Mouse (Mus musculus) midbrain, embryonic 10.5 days (tissue): Measurements from ENCODE around the gene Lrp5. TPM values are rescaled to one million over a fixed set of nuclear protein-coding genes. Genes with fewer than 3 reads are reported as not detected.

ENCODE experiments used
- DNase-seq: peaks from one replicate; pipeline ENCODE4 v3.0.0-alpha.2; 2017; ENCODE audit warnings: low spot score
- H3K27ac ChIP-seq: fragments of 300-500 bp; sonication (generic); replicated peaks from 2 replicates; pipeline ENCODE4 v1.5.1; 2016; ENCODE audit warnings: mild to moderate bottlenecking
- H3K27me3 ChIP-seq: fragments of 300-500 bp; sonication (generic); 2 replicates; pipeline ENCODE4 v1.6.1; 2016; ENCODE audit warnings: low read depth, mild to moderate bottlenecking; ENCODE audit not compliant: poor library complexity, severe bottlenecking
- H3K36me3 ChIP-seq: fragments of 300-500 bp; sonication (generic); 2 replicates; pipeline ENCODE4 v1.6.1; 2016; ENCODE audit warnings: mild to moderate bottlenecking, moderate library complexity
- H3K4me1 ChIP-seq: fragments of 300-500 bp; sonication (generic); 2 replicates; pipeline ENCODE4 v1.6.1; 2016
- H3K4me3 ChIP-seq: fragments of 300-500 bp; sonication (generic); 2 replicates; pipeline ENCODE4 v1.5.1; 2016; ENCODE audit warnings: mild to moderate bottlenecking, moderate library complexity
- H3K9me3 ChIP-seq: fragments of 300-500 bp; sonication (generic); replicated peaks from 2 replicates; pipeline ENCODE4 v1.6.1; 2016; ENCODE audit warnings: mild to moderate bottlenecking
- WGBS: fragments of 180-500 bp; shearing (Covaris S2); methylation state at CpG from one replicate; pipeline ENCODE4 v1.1.7; 2016; 5-methylcytosine and 5-hydroxymethylcytosine counted together
- polyA plus RNA-seq: library from polyadenylated mRNA; unstranded; fragments of >200 nt; fragmentation: Nextera tagmentation; extraction: Ambion mirVana; gene quantifications from 2 replicates; pipeline ENCODE4 v1.2.1, GENCODE M21; 2016

Lrp5 gene
- polyA plus RNA-seq, 1 experiment from 2014 or later: 2.5 TPM

DNA sequence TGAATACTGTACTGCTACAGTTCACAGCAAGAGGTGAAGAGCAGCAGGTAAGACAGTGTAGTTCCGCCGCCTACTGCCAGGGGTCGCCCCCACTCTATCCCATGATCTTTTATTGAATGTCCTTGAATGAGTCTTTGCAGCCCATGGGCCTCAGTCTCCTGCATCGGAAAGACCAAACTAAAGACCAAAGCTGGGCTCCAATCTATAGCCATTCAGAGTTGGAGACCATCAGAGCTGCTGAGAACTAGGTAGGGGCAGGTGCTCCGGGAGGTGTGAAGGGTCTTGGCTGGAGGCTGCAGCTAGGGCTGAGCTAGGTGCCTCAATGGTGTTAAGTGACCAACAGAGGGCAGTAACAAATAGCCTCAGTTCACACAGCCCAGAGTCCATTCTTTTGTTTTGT is 62.5 kb downstream of the Lrp5 start:
- peak; percentile 37 for DNase-seq
- no peak overlapping the region for H3K27ac ChIP-seq
- peaks cover 9% of the 10 kb centered on the region for H3K9me3 ChIP-seq
- no peaks in the 10 kb centered on the region for H3K4me1 ChIP-seq
- 77% methylated on average over 5 of the region's 5 CpGs for WGBS
- H3K36me3 ChIP-seq: peaks cover 77% of the 10 kb centered on the region
- H3K27me3 ChIP-seq: no peaks in the 10 kb centered on the region
- H3K4me3 ChIP-seq: no peak overlapping the region

DNA sequence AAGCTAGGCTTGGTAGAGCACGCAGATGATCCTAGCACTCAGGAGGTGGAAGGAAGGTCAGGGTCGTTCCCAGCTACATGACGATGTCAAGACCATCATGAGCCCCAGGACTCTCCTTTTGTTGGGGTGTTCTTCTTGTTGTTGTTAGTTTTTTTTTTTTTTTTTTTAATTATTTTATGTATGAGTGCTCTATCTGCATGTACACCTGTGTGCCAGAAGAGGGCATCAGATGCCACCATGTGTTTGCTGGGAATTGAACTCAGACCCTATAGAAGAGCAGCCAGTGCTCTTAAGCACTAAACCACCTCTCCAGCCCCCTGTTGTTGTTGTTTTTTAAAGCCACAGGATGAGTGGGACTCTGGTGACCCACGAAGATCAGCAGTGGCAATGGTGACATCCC is 63.1 kb downstream of the Lrp5 start:
- Histone ChIP-seq H3K4me3 (no peak overlapping the region), H3K4me1 (no peaks in the 10 kb centered on the region), H3K27ac (no peak overlapping the region), H3K27me3 (no peaks in the 10 kb centered on the region), H3K9me3 (peaks cover 9% of the 10 kb centered on the region), H3K36me3 (peaks cover 77% of the 10 kb centered on the region)
- WGBS: 97% methylated on average over 4 of the region's 4 CpGs
- DNase-seq: no peak

DNA sequence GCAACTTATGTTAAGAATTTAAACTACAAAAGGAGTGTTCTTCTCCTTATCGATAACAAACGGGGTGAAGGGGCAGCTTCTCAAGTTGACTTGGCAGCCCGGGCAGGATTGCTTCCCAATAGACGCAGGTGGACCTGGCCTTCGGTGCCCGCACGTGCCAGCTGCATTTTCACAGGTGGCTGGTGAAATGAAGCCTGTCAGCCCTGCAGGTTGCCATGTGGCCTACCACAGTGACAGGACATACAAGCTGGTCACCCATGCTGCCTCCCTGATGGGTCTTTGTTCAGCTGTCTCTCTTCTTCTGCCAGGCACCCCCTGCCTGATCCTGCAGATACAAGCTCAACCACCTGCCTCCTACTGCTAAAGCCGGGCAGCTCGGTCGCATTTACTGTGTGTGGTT is 65.5 kb downstream of the Lrp5 start:
- no peaks in the 10 kb centered on the region for H3K4me1 ChIP-seq
- H3K36me3 ChIP-seq: peaks cover 69% of the 10 kb centered on the region
- no peaks in the 10 kb centered on the region for H3K27me3 ChIP-seq
- WGBS: 96% methylated on average over 10 of the region's 10 CpGs
- peaks cover 9% of the 10 kb centered on the region for H3K9me3 ChIP-seq
- no peak overlapping the region for H3K27ac ChIP-seq
- no peak for DNase-seq
- no peak overlapping the region for H3K4me3 ChIP-seq

DNA sequence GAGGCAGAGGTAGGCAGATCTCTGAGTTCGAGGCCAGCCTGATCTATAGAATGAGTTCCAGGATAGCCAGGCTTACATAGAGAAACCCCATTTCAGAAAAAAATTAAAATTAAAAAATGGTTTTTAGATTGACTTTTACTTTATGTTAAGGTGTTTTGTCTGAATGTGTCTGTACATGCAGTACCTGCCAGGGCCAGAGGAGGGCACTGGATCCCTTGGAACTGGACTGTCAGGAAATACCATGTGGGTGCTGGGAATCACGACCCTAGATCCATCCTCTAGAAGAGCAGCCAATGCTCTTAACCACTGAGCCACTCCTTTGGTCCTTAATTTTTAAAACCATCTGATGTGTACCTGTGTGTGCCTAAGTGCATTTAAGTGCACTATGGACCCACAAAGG is 67.0 kb downstream of the Lrp5 start:
- WGBS: 85% methylated on average over 2 of the region's 2 CpGs
- no peak overlapping the region for H3K4me3 ChIP-seq
- H3K27ac ChIP-seq: no peak overlapping the region
- peaks cover 9% of the 10 kb centered on the region for H3K9me3 ChIP-seq
- H3K4me1 ChIP-seq: no peaks in the 10 kb centered on the region
- peaks cover 82% of the 10 kb centered on the region for H3K36me3 ChIP-seq
- H3K27me3 ChIP-seq: no peaks in the 10 kb centered on the region
- no peak for DNase-seq

DNA sequence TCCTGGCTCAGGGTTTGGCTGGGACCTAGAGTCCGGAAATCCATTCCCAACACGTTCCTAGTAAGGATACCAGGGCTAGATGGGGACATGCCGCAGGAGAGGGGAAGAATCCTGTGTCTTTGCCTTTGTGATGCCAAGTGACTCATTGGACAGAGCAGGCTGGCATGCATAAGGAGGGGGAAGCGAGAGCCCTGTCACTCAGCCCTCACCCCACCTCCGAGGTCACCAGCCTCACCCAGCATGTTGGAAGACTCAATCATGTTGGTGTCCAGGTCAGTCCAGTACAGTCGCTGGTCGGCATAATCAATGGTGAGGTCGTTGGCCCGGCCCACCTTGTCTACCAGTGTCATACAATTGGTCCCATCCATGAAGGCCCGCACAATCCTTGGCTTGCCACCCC is 72.4 kb downstream of the Lrp5 start:
- 94% methylated on average over 10 of the region's 10 CpGs for WGBS
- H3K4me3 ChIP-seq: no peak overlapping the region
- H3K27ac ChIP-seq: no peak overlapping the region
- H3K36me3 ChIP-seq: peaks cover 83% of the 10 kb centered on the region
- H3K27me3 ChIP-seq: no peaks in the 10 kb centered on the region
- no peaks in the 10 kb centered on the region for H3K4me1 ChIP-seq
- H3K9me3 ChIP-seq: no peaks in the 10 kb centered on the region
- no peak for DNase-seq

DNA sequence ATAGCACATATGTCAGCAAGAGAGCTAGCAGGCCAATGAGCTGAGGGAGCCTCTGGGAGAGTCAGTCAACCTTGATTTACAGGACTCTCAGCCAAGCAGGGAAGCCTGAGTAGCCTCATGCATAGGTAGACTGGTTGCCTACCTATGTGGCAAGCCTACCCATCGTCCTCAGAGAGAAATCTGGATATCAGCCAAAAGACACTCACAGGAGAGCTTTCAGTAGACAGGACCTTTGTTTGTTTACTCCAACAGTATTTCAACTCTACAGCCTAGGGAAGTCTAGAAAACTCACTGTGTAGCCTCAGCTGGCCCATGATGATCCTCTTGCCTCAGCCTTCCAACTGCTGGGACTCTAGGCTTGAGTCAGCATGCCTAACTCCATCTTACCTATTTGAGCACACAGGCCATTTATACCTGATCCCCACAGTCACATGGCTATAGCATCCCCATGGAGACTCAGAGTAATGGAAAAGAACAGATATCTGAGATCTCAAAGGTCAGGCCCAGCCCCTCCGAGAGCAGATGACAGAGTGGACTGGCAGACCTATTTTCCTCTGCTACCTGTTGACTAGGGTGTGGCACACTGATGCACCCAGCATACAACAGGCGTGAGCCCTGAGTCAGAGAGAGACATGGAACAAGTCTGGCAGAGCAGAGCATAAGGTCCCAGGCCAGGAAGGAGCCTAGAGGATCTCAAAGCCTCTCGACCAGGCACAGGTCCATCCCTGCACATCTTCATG is 73.7 kb downstream of the Lrp5 start:
- H3K9me3 ChIP-seq: no peaks in the 10 kb centered on the region
- no peak overlapping the region for H3K27ac ChIP-seq
- WGBS: 89% methylated on average over 4 of the region's 4 CpGs
- H3K36me3 ChIP-seq: peaks cover 72% of the 10 kb centered on the region
- no peaks in the 10 kb centered on the region for H3K4me1 ChIP-seq
- H3K27me3 ChIP-seq: no peaks in the 10 kb centered on the region
- H3K4me3 ChIP-seq: no peak overlapping the region
- no peak for DNase-seq

DNA sequence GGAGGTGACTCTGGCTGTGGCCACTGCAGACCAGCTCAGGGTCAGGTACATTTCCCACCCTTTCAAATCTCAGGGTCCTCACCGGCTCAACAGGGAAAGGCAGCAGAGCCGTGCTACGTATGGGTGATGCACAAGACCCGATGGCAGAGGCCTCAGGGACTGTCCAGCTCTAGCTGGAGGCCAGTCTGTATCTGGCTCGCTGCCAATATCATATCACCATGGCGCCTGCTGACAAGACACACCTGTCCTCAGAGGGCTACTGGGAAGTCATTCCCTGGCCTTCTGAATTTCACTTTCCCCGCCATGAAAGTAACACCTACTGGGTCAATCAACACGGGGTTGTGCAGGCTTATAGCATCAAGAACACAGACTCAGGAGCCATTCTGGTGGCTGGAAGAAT is 74.6 kb downstream of the Lrp5 start:
- peaks cover 66% of the 10 kb centered on the region for H3K36me3 ChIP-seq

DNA sequence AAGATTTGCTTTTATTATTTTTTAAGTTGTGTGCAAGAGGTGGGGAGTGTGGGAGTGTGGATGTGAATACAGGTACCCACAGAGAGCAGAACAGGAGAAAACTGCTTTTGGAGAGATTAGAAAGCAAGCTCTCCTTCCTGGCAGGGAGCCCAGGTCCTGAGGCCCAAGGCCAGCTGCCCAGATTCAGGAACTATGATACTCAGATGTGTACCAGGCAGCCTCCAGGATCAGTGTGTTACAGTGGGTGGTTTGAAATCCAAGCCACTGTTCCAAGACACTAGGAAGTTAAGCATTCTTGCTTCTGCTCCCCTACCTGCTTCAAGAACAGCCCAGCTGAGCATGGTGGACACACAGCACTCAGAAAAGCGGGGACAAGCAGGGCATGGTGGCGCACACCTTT is 75.5 kb downstream of the Lrp5 start:
- WGBS: 97% methylated on average over 2 of the region's 2 CpGs
- Histone ChIP-seq H3K27me3 (no peaks in the 10 kb centered on the region), H3K4me1 (no peaks in the 10 kb centered on the region), H3K36me3 (peaks cover 69% of the 10 kb centered on the region), H3K27ac (no peak overlapping the region), H3K9me3 (no peaks in the 10 kb centered on the region), H3K4me3 (no peak overlapping the region)
- no peak for DNase-seq

More for the DNA sequence above, 74.6 kb downstream of the Lrp5 start:
- H3K9me3 ChIP-seq: no peaks in the 10 kb centered on the region
- 90% methylated on average over 8 of the region's 8 CpGs for WGBS
- H3K27me3 ChIP-seq: no peaks in the 10 kb centered on the region
- H3K4me3 ChIP-seq: no peak overlapping the region
- no peaks in the 10 kb centered on the region for H3K4me1 ChIP-seq
- H3K27ac ChIP-seq: no peak overlapping the region
- no peak for DNase-seq

DNA sequence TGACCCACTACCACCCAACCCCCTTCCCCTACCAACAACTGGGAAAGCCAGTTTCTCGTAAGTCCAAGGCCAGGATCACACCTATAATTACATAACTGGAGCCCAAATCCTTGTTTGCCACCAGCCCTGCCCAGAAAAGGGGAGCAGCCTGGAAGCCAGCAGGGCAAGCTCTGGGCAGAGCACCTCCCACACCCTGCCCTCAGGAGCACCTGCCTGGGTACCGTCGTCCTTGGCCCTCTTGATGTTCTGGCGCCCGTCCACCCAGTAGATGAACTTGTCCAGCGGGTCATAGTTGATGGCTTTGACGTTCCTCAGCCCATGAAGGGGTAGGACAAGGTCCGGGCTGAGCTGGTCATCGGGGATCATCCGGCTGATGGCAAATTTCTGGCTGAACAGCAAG is 76.5 kb downstream of the Lrp5 start:
- Histone ChIP-seq H3K4me3 (no peak overlapping the region), H3K36me3 (peaks cover 68% of the 10 kb centered on the region), H3K27ac (no peak overlapping the region), H3K9me3 (no peaks in the 10 kb centered on the region), H3K4me1 (no peaks in the 10 kb centered on the region), H3K27me3 (no peaks in the 10 kb centered on the region)
- no peak for DNase-seq
- 96% methylated on average over 10 of the region's 10 CpGs for WGBS

DNA sequence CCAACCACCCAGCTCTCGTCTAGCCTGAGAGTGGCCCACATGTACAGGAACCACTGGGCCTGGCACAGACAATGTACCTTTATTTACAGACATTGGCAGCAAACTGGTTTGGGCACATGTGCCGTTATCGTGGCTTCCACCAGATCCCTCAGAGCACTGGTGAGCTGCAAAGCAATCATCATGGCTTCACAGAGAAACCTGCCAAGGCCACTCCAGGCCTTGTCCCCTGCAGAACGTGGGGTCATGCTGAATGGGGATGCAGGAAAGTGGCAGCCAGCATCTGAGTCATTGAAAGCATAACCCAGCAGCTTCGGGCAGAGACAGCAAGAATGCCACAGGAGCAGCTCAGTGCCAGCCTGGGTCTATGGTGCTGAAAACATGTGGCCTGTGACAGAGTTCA is 92.0 kb downstream of the Lrp5 start:
- H3K4me3 ChIP-seq: no peak overlapping the region
- H3K9me3 ChIP-seq: no peaks in the 10 kb centered on the region
- H3K27ac ChIP-seq: no peak overlapping the region
- WGBS: 92% methylated on average over 5 of the region's 5 CpGs
- H3K36me3 ChIP-seq: peaks cover 100% of the 10 kb centered on the region
- no peaks in the 10 kb centered on the region for H3K4me1 ChIP-seq
- DNase-seq: no peak
- no peaks in the 10 kb centered on the region for H3K27me3 ChIP-seq

DNA sequence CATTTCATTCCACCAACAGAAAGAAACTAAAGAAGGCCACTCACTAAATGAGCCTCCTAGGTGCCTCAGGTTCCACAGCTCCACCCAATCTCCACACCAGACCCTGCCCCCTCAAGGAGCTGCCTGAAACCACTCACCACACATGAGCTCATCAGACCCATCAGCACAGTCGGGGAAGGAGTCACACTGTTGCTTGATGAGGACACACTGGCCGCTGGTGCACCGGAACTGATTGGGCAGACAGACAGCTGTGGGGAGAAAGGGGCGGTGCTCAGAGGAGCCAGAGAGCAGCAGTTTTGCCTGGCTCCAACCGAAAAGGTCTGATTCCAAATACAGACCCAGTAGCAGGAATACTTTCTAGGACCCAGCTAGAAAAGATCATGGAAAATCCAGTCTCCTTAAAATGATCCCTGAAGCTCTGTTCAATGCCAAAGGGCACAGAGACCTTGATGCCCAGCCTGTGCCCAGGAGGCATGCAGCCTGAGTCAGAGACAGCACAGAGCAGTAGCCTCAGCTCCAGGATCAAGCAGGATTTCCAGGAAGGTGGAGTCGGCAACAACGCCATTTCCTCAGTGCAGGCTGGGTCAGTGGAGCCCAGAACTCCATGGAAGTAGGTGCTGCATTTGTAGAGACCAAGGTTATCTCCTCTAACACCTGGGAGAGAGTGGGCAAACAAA is 92.8 kb downstream of the Lrp5 start:
- peaks cover 99% of the 10 kb centered on the region for H3K36me3 ChIP-seq
- no peaks in the 10 kb centered on the region for H3K4me1 ChIP-seq
- no peaks in the 10 kb centered on the region for H3K9me3 ChIP-seq
- H3K27me3 ChIP-seq: no peaks in the 10 kb centered on the region
- no peak for DNase-seq
- WGBS: 87% methylated on average over 7 of the region's 7 CpGs
- H3K27ac ChIP-seq: no peak overlapping the region
- H3K4me3 ChIP-seq: no peak overlapping the region

DNA sequence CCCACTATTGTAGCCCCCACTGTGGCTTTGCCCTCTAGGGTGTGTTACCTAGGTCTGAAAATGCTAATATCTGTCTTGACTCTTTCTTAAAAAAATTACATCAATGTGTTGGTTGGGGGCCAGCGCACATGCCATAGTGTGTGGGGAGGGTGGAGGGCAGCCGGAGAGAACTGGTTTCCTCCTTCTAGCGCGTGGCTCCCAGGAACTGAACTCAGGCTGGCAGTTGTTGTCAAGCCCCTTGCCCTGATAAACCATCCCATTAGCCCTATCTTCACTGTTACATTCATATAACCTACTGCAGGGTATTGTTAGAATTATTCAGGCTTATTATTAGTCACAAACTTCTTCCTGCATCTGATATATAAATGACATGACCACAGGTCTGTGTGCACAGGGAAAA is 96.4 kb downstream of the Lrp5 start:
- DNase-seq: no peak
- Histone ChIP-seq H3K27ac (no peak overlapping the region), H3K4me3 (no peak overlapping the region), H3K36me3 (peaks cover 93% of the 10 kb centered on the region), H3K27me3 (no peaks in the 10 kb centered on the region), H3K9me3 (no peaks in the 10 kb centered on the region; the same call in 1 of the 2 replicates), H3K4me1 (no peaks in the 10 kb centered on the region)
- 98% methylated on average over 4 of the region's 4 CpGs for WGBS

DNA sequence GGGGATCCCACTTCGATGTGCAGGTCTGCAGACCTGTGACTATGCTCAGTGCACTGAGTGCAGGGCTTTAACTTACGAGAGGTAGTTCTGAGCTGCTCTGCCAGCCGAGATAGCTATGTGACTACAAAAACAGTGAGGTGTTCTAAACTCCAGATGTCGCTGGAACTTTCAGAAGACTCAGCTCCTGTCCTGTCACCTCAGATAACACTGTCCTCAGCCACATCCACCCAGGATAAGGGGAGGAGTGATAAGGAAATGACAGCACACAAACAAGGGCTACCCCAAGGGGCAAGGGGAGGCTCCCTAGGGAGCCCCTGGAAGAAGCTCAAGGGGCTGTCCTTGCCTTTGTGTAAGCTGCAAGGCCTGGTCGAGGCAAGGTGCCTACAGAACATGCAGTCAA is 96.8 kb downstream of the Lrp5 start:
- Histone ChIP-seq H3K27me3 (no peaks in the 10 kb centered on the region), H3K4me3 (no peak overlapping the region), H3K36me3 (peaks cover 93% of the 10 kb centered on the region), H3K9me3 (no peaks in the 10 kb centered on the region; the same call in 1 of the 2 replicates), H3K27ac (no peak overlapping the region), H3K4me1 (no peaks in the 10 kb centered on the region)
- no peak for DNase-seq
- WGBS: 85% methylated on average over 5 of the region's 5 CpGs
